Mouse (Mus musculus): ENCODE results near the gene Pheta1. TPM values are rescaled to one million over a fixed set of nuclear protein-coding genes. Genes with fewer than 3 reads are reported as not detected.

Gene Pheta1
- polyA plus RNA-seq, 1 experiment from 2014 or later = 55.7 TPM

DNA sequence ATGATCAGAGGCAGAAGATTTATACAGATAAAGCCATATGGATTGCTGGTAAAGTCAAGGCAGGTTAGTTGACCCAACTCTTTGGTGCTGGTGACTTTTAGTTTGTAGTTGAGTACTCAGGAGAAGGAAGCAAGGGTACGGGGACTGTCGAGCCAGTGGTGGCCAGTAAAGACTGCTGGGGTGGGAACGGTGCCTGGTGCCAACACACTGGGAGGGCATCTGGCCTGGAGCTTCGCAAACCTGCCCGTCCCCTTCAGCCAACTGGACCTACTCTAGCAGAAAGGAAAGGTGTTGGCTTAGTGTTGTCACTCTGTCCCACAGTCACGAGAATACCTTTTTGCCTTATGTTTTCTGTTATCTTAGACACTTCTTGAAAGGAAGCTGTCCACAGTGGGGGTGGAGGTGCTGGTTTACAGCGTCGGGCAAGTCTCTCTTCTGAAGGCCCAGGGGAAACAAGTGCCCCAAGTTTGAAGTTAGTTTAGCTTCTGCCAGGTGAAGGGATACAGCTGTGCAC, 32.9 kb upstream of the Pheta1 start:
- ATAC-seq = no peak
- Histone ChIP-seq H3K9me3 (ENCODE audit: control insufficient read depth, low read length) (no peaks in the 10 kb centered on the region), H3K4me3 (replicated peaks; ENCODE audit: low read length) (no peak overlapping the region), H3K36me3 (ENCODE audit: control insufficient read depth, insufficient read depth) (peaks cover 37% of the 10 kb centered on the region), H3K27me3 (replicated peaks; ENCODE audit: control insufficient read depth, insufficient read depth, low read length) (no peaks in the 10 kb centered on the region), H3K4me2 (ENCODE audit: low read length) (no peak overlapping the region), H3K4me1 (replicated peaks; ENCODE audit: control insufficient read depth, insufficient read depth, low read length) (no peaks in the 10 kb centered on the region), H3K27ac (ENCODE audit: low read length) (no peak overlapping the region), H3K9ac (replicated peaks; ENCODE audit: low read depth, low read length) (no peak overlapping the region)
- WGBS = 93% methylated on average over 8 of the region's 8 CpGs

DNA sequence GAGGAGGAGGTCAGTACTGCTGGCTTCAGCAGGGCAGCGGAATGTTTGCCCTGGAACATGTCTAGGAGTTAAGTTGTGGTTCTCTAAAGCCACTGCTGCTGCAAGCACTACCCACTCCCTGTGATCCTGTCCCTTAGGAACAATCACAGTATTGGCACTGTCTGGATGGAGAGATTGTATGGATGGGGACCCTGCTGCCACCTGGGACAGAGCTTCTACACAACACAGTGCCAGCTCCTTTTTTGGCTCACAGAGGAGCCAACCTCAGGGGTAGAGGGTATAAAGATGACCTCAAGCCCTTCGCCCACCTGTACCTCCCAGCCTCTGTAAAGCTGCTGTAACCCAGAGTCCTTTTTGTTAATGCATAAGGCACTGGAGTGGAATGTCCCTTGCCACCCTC, 32.2 kb upstream of the Pheta1 start:
- H3K27me3 ChIP-seq (replicated peaks; ENCODE audit: control insufficient read depth, insufficient read depth, low read length) = no peaks in the 10 kb centered on the region
- peaks cover 32% of the 10 kb centered on the region for H3K36me3 ChIP-seq (ENCODE audit: control insufficient read depth, insufficient read depth)
- 98% methylated on average over 2 of the region's 2 CpGs for WGBS

DNA sequence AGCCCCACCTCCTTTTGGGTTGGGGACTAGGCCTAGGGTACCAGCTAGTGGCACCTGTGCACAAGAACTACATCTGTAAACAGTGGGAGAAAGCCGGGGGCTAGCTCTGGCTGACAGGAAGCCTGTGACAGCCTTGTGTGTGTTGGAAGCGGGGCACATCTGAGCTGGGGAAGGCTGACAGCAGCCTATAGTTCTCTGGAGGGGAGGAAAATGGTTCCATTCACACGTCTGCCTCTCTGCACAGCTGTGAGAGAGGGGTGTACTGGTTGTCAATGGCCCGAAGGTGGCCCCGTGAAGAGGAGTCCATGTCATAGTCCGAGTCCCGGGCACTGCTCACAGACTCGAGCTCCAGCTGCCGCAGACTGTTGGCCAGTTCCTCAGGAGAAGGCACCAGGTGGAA, 31.2 kb upstream of the Pheta1 start:
- no peak overlapping the region for H3K4me3 ChIP-seq (replicated peaks; ENCODE audit: low read length)
- ATAC-seq = no peak
- H3K27me3 ChIP-seq (replicated peaks; ENCODE audit: control insufficient read depth, insufficient read depth, low read length) = no peaks in the 10 kb centered on the region
- H3K36me3 ChIP-seq (ENCODE audit: control insufficient read depth, insufficient read depth) = peaks cover 23% of the 10 kb centered on the region
- H3K4me2 ChIP-seq (ENCODE audit: low read length) = no peak overlapping the region
- H3K9me3 ChIP-seq (ENCODE audit: control insufficient read depth, low read length) = no peaks in the 10 kb centered on the region
- H3K4me1 ChIP-seq (replicated peaks; ENCODE audit: control insufficient read depth, insufficient read depth, low read length) = no peaks in the 10 kb centered on the region
- no peak overlapping the region for H3K9ac ChIP-seq (replicated peaks; ENCODE audit: low read depth, low read length)
- no peak overlapping the region for H3K27ac ChIP-seq (ENCODE audit: low read length)
- 85% methylated on average over 9 of the region's 9 CpGs for WGBS

More for the DNA sequence above, 32.2 kb upstream of the Pheta1 start:
- no peaks in the 10 kb centered on the region for H3K9me3 ChIP-seq (ENCODE audit: control insufficient read depth, low read length)
- no peak overlapping the region for H3K27ac ChIP-seq (ENCODE audit: low read length)
- no peak for ATAC-seq
- no peak overlapping the region for H3K4me3 ChIP-seq (replicated peaks; ENCODE audit: low read length)
- H3K9ac ChIP-seq (replicated peaks; ENCODE audit: low read depth, low read length) = no peak overlapping the region
- H3K4me2 ChIP-seq (ENCODE audit: low read length) = no peak overlapping the region
- no peaks in the 10 kb centered on the region for H3K4me1 ChIP-seq (replicated peaks; ENCODE audit: control insufficient read depth, insufficient read depth, low read length)

DNA sequence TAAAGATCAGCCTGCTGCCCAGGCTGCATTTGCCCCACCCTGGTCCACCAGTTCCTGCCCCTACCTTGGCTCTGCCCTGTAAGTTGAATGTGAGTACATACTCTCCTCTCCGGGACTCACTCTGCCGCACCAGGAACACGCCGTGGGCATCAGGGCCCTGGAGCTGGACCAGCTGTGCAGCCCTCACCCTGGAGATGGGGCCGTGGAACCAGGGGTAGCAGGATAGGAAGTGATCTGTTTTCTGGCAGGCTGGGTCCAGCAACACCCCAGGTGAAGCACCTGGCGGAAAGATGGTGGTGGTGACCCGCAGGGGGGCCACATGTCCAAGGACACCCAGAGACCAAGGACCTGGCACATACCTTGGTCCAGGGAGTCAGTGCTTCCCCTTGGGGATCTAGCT, 30.4 kb upstream of the Pheta1 start:
- no peak overlapping the region for H3K4me3 ChIP-seq (replicated peaks; ENCODE audit: low read length)
- no peaks in the 10 kb centered on the region for H3K4me1 ChIP-seq (replicated peaks; ENCODE audit: control insufficient read depth, insufficient read depth, low read length)
- H3K36me3 ChIP-seq (ENCODE audit: control insufficient read depth, insufficient read depth) = peaks cover 19% of the 10 kb centered on the region
- H3K9me3 ChIP-seq (ENCODE audit: control insufficient read depth, low read length) = no peaks in the 10 kb centered on the region
- no peak overlapping the region for H3K4me2 ChIP-seq (ENCODE audit: low read length)
- WGBS = 96% methylated on average over 7 of the region's 7 CpGs
- H3K27me3 ChIP-seq (replicated peaks; ENCODE audit: control insufficient read depth, insufficient read depth, low read length) = no peaks in the 10 kb centered on the region
- no peak for ATAC-seq
- no peak overlapping the region for H3K27ac ChIP-seq (ENCODE audit: low read length)
- H3K9ac ChIP-seq (replicated peaks; ENCODE audit: low read depth, low read length) = no peak overlapping the region

DNA sequence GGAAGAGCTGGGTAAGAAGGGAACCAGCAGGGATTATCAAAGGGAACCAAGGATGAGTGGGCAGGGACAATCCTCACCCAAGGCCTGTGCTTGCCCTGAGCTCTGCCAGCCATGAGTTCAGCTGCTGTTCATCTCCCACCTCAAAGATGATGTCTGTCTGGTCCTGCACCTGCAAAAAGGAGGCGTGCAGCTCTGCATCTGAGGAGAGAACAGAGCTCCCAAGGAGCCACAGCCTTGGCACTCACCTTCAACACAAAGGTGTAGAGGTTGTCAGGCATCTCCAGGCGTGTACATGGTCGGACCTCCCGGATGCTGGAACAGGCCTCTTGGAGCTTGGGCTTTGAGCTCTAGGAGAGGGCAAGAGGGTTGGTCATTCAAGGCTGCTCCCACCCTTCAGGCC, 29.9 kb upstream of the Pheta1 start:
- no peak for ATAC-seq
- Histone ChIP-seq H3K36me3 (ENCODE audit: control insufficient read depth, insufficient read depth) (peaks cover 17% of the 10 kb centered on the region), H3K4me1 (replicated peaks; ENCODE audit: control insufficient read depth, insufficient read depth, low read length) (no peaks in the 10 kb centered on the region), H3K9me3 (ENCODE audit: control insufficient read depth, low read length) (no peaks in the 10 kb centered on the region), H3K4me3 (replicated peaks; ENCODE audit: low read length) (no peak overlapping the region), H3K9ac (replicated peaks; ENCODE audit: low read depth, low read length) (no peak overlapping the region), H3K27me3 (replicated peaks; ENCODE audit: control insufficient read depth, insufficient read depth, low read length) (no peaks in the 10 kb centered on the region), H3K4me2 (ENCODE audit: low read length) (no peak overlapping the region), H3K27ac (ENCODE audit: low read length) (no peak overlapping the region)
- 94% methylated on average over 4 of the region's 4 CpGs for WGBS

DNA sequence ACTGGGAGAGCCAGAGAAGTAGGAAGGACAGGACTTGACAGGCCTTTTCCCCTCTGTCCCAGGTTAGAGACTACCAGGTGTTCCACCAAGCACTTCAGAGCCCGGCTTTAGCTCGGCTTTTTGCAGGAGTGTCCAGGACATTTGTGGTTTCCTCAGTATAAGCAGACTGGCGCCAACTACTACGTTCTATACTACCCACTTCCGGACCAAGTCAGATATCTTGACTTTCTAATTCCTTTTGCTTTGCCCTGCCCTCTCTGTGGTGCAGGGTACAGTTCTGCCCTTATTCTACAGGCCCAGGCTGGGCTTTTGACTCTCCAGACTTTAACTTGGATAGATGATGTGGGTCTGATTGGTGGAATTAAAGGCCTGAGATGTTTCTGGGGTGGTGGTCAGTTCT, 29.2 kb upstream of the Pheta1 start:
- Histone ChIP-seq H3K9me3 (ENCODE audit: control insufficient read depth, low read length) (no peaks in the 10 kb centered on the region), H3K4me2 (ENCODE audit: low read length) (no peak overlapping the region), H3K4me3 (replicated peaks; ENCODE audit: low read length) (no peak overlapping the region), H3K9ac (replicated peaks; ENCODE audit: low read depth, low read length) (no peak overlapping the region), H3K27me3 (replicated peaks; ENCODE audit: control insufficient read depth, insufficient read depth, low read length) (no peaks in the 10 kb centered on the region), H3K4me1 (replicated peaks; ENCODE audit: control insufficient read depth, insufficient read depth, low read length) (no peaks in the 10 kb centered on the region), H3K36me3 (ENCODE audit: control insufficient read depth, insufficient read depth) (peaks cover 17% of the 10 kb centered on the region), H3K27ac (ENCODE audit: low read length) (no peak overlapping the region)
- ATAC-seq = no peak
- WGBS = 93% methylated on average over 5 of the region's 5 CpGs

DNA sequence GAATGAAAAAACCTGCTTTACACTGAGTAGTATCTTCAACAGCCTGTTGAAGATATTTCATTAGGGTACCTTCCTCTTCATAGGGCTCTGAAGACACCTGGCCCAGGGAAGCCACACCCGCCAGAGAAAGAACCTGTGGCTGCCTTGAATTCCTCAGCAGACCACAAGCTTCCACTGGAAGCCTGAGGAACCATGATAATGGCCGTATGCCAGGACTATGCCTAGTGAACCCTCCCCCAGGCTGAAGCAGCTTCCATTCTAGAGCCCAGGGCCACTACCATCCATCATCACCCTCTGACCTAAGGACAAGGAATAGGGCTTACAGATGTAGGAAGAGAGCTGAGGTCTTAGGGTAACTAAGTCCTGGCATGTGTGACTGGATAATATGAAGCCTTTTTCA, 28.6 kb upstream of the Pheta1 start:
- Histone ChIP-seq H3K27me3 (replicated peaks; ENCODE audit: control insufficient read depth, insufficient read depth, low read length) (no peaks in the 10 kb centered on the region), H3K4me2 (ENCODE audit: low read length) (no peak overlapping the region), H3K9me3 (ENCODE audit: control insufficient read depth, low read length) (no peaks in the 10 kb centered on the region), H3K4me1 (replicated peaks; ENCODE audit: control insufficient read depth, insufficient read depth, low read length) (no peaks in the 10 kb centered on the region), H3K36me3 (ENCODE audit: control insufficient read depth, insufficient read depth) (peaks cover 17% of the 10 kb centered on the region), H3K4me3 (replicated peaks; ENCODE audit: low read length) (no peak overlapping the region), H3K9ac (replicated peaks; ENCODE audit: low read depth, low read length) (no peak overlapping the region), H3K27ac (ENCODE audit: low read length) (no peak overlapping the region)
- no peak for ATAC-seq
- WGBS = 90% methylated on average over 2 of the region's 2 CpGs

DNA sequence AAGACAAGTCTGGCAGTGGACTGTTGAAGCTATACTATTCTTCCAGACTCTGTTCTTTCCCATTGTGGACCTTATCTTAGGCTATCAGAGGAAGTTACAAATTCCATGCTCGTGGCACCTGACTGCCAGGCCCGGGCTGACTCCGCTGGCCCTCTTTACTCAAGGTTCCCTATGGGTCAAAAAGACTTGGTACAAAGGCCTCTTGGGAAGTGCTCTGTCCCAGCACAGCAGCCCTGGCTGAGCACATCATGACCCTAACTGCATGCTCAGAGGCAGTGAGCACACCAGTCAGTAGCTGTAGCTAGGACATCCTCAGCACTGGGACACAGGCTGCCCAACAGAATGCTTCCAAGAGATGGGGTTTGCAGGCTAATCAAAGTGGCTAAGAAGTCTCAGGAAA, 28.1 kb upstream of the Pheta1 start:
- 90% methylated on average over 3 of the region's 3 CpGs for WGBS
- no peak overlapping the region for H3K27ac ChIP-seq (ENCODE audit: low read length)
- H3K36me3 ChIP-seq (ENCODE audit: control insufficient read depth, insufficient read depth) = peaks cover 16% of the 10 kb centered on the region
- no peaks in the 10 kb centered on the region for H3K9me3 ChIP-seq (ENCODE audit: control insufficient read depth, low read length)
- H3K27me3 ChIP-seq (replicated peaks; ENCODE audit: control insufficient read depth, insufficient read depth, low read length) = no peaks in the 10 kb centered on the region
- no peak for ATAC-seq
- no peak overlapping the region for H3K4me3 ChIP-seq (replicated peaks; ENCODE audit: low read length)
- H3K4me2 ChIP-seq (ENCODE audit: low read length) = no peak overlapping the region
- H3K9ac ChIP-seq (replicated peaks; ENCODE audit: low read depth, low read length) = no peak overlapping the region
- no peaks in the 10 kb centered on the region for H3K4me1 ChIP-seq (replicated peaks; ENCODE audit: control insufficient read depth, insufficient read depth, low read length)

DNA sequence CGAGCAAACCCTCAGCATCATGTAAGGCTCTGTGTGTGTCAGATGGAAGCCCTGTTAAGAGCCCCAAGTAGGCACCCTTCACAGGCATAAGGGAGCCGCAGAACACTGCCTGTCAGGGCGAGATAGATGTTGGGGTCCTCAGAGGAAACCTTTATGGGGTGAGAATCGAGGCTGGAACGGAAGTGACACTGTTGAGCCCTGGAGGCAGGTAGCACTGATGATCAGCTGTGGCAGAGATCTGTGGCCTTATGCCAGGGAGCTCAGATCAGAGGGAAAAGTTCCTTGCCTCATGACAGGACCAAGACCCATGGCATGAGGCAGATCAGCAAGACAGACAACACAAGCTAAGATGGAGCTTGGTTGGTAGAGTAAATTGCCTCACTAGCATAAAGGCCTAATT, 27.7 kb upstream of the Pheta1 start:
- Histone ChIP-seq H3K9ac (replicated peaks; ENCODE audit: low read depth, low read length) (no peak overlapping the region), H3K4me1 (replicated peaks; ENCODE audit: control insufficient read depth, insufficient read depth, low read length) (no peaks in the 10 kb centered on the region), H3K27ac (ENCODE audit: low read length) (no peak overlapping the region), H3K36me3 (ENCODE audit: control insufficient read depth, insufficient read depth) (peaks cover 12% of the 10 kb centered on the region), H3K4me2 (ENCODE audit: low read length) (no peak overlapping the region), H3K4me3 (replicated peaks; ENCODE audit: low read length) (no peak overlapping the region), H3K9me3 (ENCODE audit: control insufficient read depth, low read length) (no peaks in the 10 kb centered on the region), H3K27me3 (replicated peaks; ENCODE audit: control insufficient read depth, insufficient read depth, low read length) (no peaks in the 10 kb centered on the region)
- no peak for ATAC-seq
- WGBS = 89% methylated on average over 5 of the region's 5 CpGs

DNA sequence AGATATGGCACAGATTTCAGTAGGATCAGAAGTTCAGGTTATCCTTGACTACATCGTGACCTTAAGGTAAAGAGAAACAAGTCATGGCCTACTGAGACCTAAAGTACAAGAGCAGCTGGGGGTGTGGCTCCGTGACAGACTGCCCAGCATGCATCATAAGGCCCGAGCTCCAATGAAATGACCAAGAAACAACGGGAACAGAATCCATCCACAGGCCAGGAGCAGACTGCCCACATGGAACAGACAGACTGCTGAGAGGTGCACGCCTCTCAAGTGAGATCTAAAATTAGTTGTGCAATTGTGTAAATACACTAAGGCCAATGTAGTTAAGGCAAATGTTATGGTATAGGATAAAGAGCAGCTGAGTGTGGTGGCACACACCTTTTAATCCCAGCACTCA, 27.2 kb upstream of the Pheta1 start:
- Histone ChIP-seq H3K4me1 (replicated peaks; ENCODE audit: control insufficient read depth, insufficient read depth, low read length) (no peaks in the 10 kb centered on the region), H3K27ac (ENCODE audit: low read length) (no peak overlapping the region), H3K27me3 (replicated peaks; ENCODE audit: control insufficient read depth, insufficient read depth, low read length) (no peaks in the 10 kb centered on the region), H3K9ac (replicated peaks; ENCODE audit: low read depth, low read length) (no peak overlapping the region), H3K4me3 (replicated peaks; ENCODE audit: low read length) (no peak overlapping the region), H3K9me3 (ENCODE audit: control insufficient read depth, low read length) (no peaks in the 10 kb centered on the region), H3K36me3 (ENCODE audit: control insufficient read depth, insufficient read depth) (peaks cover 7% of the 10 kb centered on the region), H3K4me2 (ENCODE audit: low read length) (no peak overlapping the region)
- 80% methylated on average over 5 of the region's 5 CpGs for WGBS
- ATAC-seq = no peak

Data from forebrain, embryonic 16.5 days (tissue).